Mouse (Mus musculus) cortical plate, adult 2 months (tissue): Measurements from ENCODE around the gene Tcf7l2.

ENCODE experiments used
- CTCF ChIP-seq: fragments of 200-500 bp; IDR thresholded peaks from 2 replicates; pipeline ENCODE4 v1.5.1; 2011; ENCODE audit warnings: mild to moderate bottlenecking, control low read depth, low read length; ENCODE audit not compliant: insufficient read depth; ENCODE audit errors: extremely low read depth
- POLR2A ChIP-seq: fragments of 200-500 bp; IDR thresholded peaks from 2 replicates; pipeline ENCODE4 v1.6.1; 2011; ENCODE audit warnings: mild to moderate bottlenecking, low read length, control low read depth; ENCODE audit not compliant: insufficient read depth; ENCODE audit errors: extremely low read depth

DNA sequence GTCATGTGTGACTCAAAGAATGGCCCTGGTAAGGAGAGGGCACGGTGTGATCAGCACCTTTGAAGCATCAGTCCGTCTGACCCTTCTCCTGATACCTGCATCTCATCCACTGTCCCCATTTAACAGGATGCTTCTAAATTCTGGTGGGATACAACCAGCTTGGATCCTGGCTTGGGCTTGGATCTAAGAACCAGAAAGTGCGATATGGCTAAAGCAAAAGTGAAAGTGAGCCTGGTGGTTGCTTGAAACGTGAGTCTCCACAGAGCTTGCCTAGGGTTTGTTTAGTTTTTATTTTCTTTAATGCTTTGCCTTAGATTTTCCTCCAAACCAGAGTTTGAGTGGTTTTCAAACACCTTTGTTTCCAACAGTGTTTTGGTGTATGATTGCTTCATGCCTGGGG is 51.4 kb downstream of the Tcf7l2 start:
- TF ChIP-seq POLR2A (no peak), CTCF (no peak)
